Mouse (Mus musculus): ENCODE measurements at regions not wholly inside any gene's neighbourhood (a gene's known extent, or its start where the extent isn't known, plus 50 kb on each side); places are given as distances from the start of the nearest gene placed in this dataset.

DNA sequence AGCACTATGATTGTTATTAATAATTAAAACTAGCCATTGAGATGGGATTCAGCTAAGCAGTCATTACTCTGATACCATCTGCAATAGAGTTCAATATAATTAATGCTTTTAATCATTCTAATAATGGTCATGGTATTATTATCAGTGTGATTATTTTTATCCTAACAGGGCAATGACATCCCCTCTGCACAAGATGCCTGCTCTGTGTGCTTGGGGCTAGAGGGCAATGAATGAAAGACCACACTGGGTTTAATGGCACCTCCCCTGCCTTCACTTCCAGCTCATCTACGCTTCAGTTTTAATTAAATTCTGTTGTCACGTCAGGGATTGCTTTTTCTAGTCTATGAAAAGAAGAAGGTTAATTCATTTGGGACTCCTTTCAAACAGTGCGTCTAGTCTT, 139.1 kb upstream of the Gm11096 start:
- no peak for TF ChIP-seq CTCF (IDR thresholded peaks at IDR 0.05; ENCODE audit: low read depth, low read length)
- no peak for TF ChIP-seq POLR2AphosphoS5 (IDR thresholded peaks at IDR 0.05; ENCODE audit: insufficient replicate concordance, low read depth, low read length)
- TF ChIP-seq GATA1 (IDR thresholded peaks at IDR 0.05; ENCODE audit: borderline replicate concordance, low read length) = no peak
